Mouse (Mus musculus): ENCODE data around the gene Stac2. TPM values are rescaled to one million over a fixed set of nuclear protein-coding genes. Genes with fewer than 3 reads are reported as not detected.

The Stac2 gene
- total and polyA plus RNA-seq, 2 experiments, result not detected

- Histone ChIP-seq H3K4me1 (ENCODE audit: control insufficient read depth, insufficient read depth, low read length) (peaks cover 4% of the 10 kb centered on the region), H3K4me3 (ENCODE audit: insufficient read depth, low read depth, low read length) (no peak overlapping the region), H3K27me3 (ENCODE audit: control insufficient read depth, insufficient read depth, low read length) (no peaks in the 10 kb centered on the region), H3K9ac (ENCODE audit: low read depth, low read length) (no peak overlapping the region), H3K36me3 (ENCODE audit: control insufficient read depth, insufficient read depth, low read length) (no peaks in the 10 kb centered on the region), H3K79me2 (ENCODE audit: control insufficient read depth, insufficient read depth, low read length) (no peaks in the 10 kb centered on the region), H3K27ac (replicated peaks; ENCODE audit: insufficient read depth, low read depth, low read length) (no peak overlapping the region)
- WGBS, result 49% methylated on average over 5 of the region's 5 CpGs
- DNase-seq (ENCODE audit: extremely low read depth, low read depth, low spot score), result peak; percentile 86
- TF ChIP-seq POLR2A (IDR thresholded peaks at IDR 0.05; ENCODE audit: extremely low read depth, insufficient read depth, low read length), result no peak
- no peak for TF ChIP-seq CTCF (IDR thresholded peaks at IDR 0.05; ENCODE audit: low read depth, low read length)
Measured at GRCm38 (mm10) chr11:98016177-98016576, 37.1 kb downstream of the Stac2 start.

GRCm38 (mm10) chr11:98012831-98013230 is 40.4 kb downstream of the Stac2 start:
- no peak for DNase-seq (ENCODE audit: extremely low read depth, low read depth, low spot score)
- WGBS, result 87% methylated on average over 10 of the region's 10 CpGs
- TF ChIP-seq POLR2A (IDR thresholded peaks at IDR 0.05; ENCODE audit: extremely low read depth, insufficient read depth, low read length) (no peak), CTCF (IDR thresholded peaks at IDR 0.05; ENCODE audit: low read depth, low read length) (no peak)
- Histone ChIP-seq H3K27me3 (ENCODE audit: control insufficient read depth, insufficient read depth, low read length) (no peaks in the 10 kb centered on the region), H3K27ac (replicated peaks; ENCODE audit: insufficient read depth, low read depth, low read length) (no peak overlapping the region), H3K4me3 (ENCODE audit: insufficient read depth, low read depth, low read length) (no peak overlapping the region), H3K79me2 (ENCODE audit: control insufficient read depth, insufficient read depth, low read length) (no peaks in the 10 kb centered on the region), H3K9ac (ENCODE audit: low read depth, low read length) (no peak overlapping the region), H3K4me1 (ENCODE audit: control insufficient read depth, insufficient read depth, low read length) (peaks cover 4% of the 10 kb centered on the region), H3K36me3 (ENCODE audit: control insufficient read depth, insufficient read depth, low read length) (no peaks in the 10 kb centered on the region)

GRCm38 (mm10) chr11:98011716-98012115 is 41.5 kb downstream of the Stac2 start:
- Histone ChIP-seq H3K79me2 (ENCODE audit: control insufficient read depth, insufficient read depth, low read length) (no peaks in the 10 kb centered on the region), H3K4me3 (ENCODE audit: insufficient read depth, low read depth, low read length) (no peak overlapping the region), H3K27me3 (ENCODE audit: control insufficient read depth, insufficient read depth, low read length) (no peaks in the 10 kb centered on the region), H3K9ac (ENCODE audit: low read depth, low read length) (no peak overlapping the region), H3K4me1 (ENCODE audit: control insufficient read depth, insufficient read depth, low read length) (peaks cover 4% of the 10 kb centered on the region), H3K27ac (replicated peaks; ENCODE audit: insufficient read depth, low read depth, low read length) (no peak overlapping the region), H3K36me3 (ENCODE audit: control insufficient read depth, insufficient read depth, low read length) (no peaks in the 10 kb centered on the region)
- DNase-seq (ENCODE audit: extremely low read depth, low read depth, low spot score), result no peak
- TF ChIP-seq POLR2A (IDR thresholded peaks at IDR 0.05; ENCODE audit: extremely low read depth, insufficient read depth, low read length) (no peak), CTCF (IDR thresholded peaks at IDR 0.05; ENCODE audit: low read depth, low read length) (no peak)
- 74% methylated on average over 9 of the region's 9 CpGs for WGBS

- H3K27me3 ChIP-seq (ENCODE audit: control insufficient read depth, insufficient read depth, low read length), result no peaks in the 10 kb centered on the region
Measured at GRCm38 (mm10) chr11:98008087-98008486, 45.2 kb downstream of the Stac2 start.

GRCm38 (mm10) chr11:98005686-98006085 is 47.6 kb downstream of the Stac2 start:
- TF ChIP-seq POLR2A (IDR thresholded peaks at IDR 0.05; ENCODE audit: extremely low read depth, insufficient read depth, low read length), result no peak
- TF ChIP-seq CTCF (IDR thresholded peaks at IDR 0.05; ENCODE audit: low read depth, low read length), result no peak
- H3K9ac ChIP-seq (ENCODE audit: low read depth, low read length), result no peak overlapping the region
- no peaks in the 10 kb centered on the region for H3K36me3 ChIP-seq (ENCODE audit: control insufficient read depth, insufficient read depth, low read length)
- H3K4me1 ChIP-seq (ENCODE audit: control insufficient read depth, insufficient read depth, low read length), result no peaks in the 10 kb centered on the region
- 85% methylated on average over 10 of the region's 10 CpGs for WGBS
- H3K79me2 ChIP-seq (ENCODE audit: control insufficient read depth, insufficient read depth, low read length), result no peaks in the 10 kb centered on the region
- H3K27ac ChIP-seq (replicated peaks; ENCODE audit: insufficient read depth, low read depth, low read length), result no peak overlapping the region
- DNase-seq (ENCODE audit: extremely low read depth, low read depth, low spot score), result no peak
- H3K27me3 ChIP-seq (ENCODE audit: control insufficient read depth, insufficient read depth, low read length), result no peaks in the 10 kb centered on the region
- H3K4me3 ChIP-seq (ENCODE audit: insufficient read depth, low read depth, low read length), result no peak overlapping the region

More at GRCm38 (mm10) chr11:98008087-98008486, 45.2 kb downstream of the Stac2 start:
- Histone ChIP-seq H3K27ac (replicated peaks; ENCODE audit: insufficient read depth, low read depth, low read length) (no peak overlapping the region), H3K9ac (ENCODE audit: low read depth, low read length) (no peak overlapping the region), H3K4me1 (ENCODE audit: control insufficient read depth, insufficient read depth, low read length) (no peaks in the 10 kb centered on the region), H3K36me3 (ENCODE audit: control insufficient read depth, insufficient read depth, low read length) (no peaks in the 10 kb centered on the region), H3K79me2 (ENCODE audit: control insufficient read depth, insufficient read depth, low read length) (no peaks in the 10 kb centered on the region), H3K4me3 (ENCODE audit: insufficient read depth, low read depth, low read length) (no peak overlapping the region)
- TF ChIP-seq CTCF (IDR thresholded peaks at IDR 0.05; ENCODE audit: low read depth, low read length) (no peak), POLR2A (IDR thresholded peaks at IDR 0.05; ENCODE audit: extremely low read depth, insufficient read depth, low read length) (no peak)
- DNase-seq (ENCODE audit: extremely low read depth, low read depth, low spot score), result no peak
- WGBS, result 80% methylated on average over 11 of the region's 11 CpGs

- TF ChIP-seq CTCF (IDR thresholded peaks at IDR 0.05; ENCODE audit: low read depth, low read length), result no peak
- TF ChIP-seq POLR2A (IDR thresholded peaks at IDR 0.05; ENCODE audit: extremely low read depth, insufficient read depth, low read length), result no peak
- WGBS, result 63% methylated on average over 13 of the region's 13 CpGs
- peak; percentile 70 for DNase-seq (ENCODE audit: extremely low read depth, low read depth, low spot score)
- Histone ChIP-seq H3K36me3 (ENCODE audit: control insufficient read depth, insufficient read depth, low read length) (no peaks in the 10 kb centered on the region), H3K27ac (replicated peaks; ENCODE audit: insufficient read depth, low read depth, low read length) (no peak overlapping the region), H3K4me1 (ENCODE audit: control insufficient read depth, insufficient read depth, low read length) (no peaks in the 10 kb centered on the region), H3K27me3 (ENCODE audit: control insufficient read depth, insufficient read depth, low read length) (no peaks in the 10 kb centered on the region), H3K9ac (ENCODE audit: low read depth, low read length) (no peak overlapping the region), H3K79me2 (ENCODE audit: control insufficient read depth, insufficient read depth, low read length) (no peaks in the 10 kb centered on the region), H3K4me3 (ENCODE audit: insufficient read depth, low read depth, low read length) (no peak overlapping the region)
Measured at GRCm38 (mm10) chr11:98005076-98005475, 48.2 kb downstream of the Stac2 start.
